Mouse (Mus musculus) inflammation-experienced regulatory T-cells, adult 6 months (primary cell): ENCODE results near the gene Mllt11. TPM values are rescaled to one million over a fixed set of nuclear protein-coding genes. Genes with fewer than 3 reads are reported as not detected.

Experiments used
- ATAC-seq: one replicate; pipeline ENCODE4 v1.8.0; 2017
- polyA plus RNA-seq, 3 experiments: library from polyadenylated mRNA; unstranded; fragments of 100-300 nt; shearing (Covaris generic); gene quantifications; one replicate each; pipeline ENCODE4 v1.2.1; 2017

Mllt11 gene
- polyA plus RNA-seq, 3 experiments from 2014 or later = 17.5 to 21.6 (median 18.8) TPM

DNA sequence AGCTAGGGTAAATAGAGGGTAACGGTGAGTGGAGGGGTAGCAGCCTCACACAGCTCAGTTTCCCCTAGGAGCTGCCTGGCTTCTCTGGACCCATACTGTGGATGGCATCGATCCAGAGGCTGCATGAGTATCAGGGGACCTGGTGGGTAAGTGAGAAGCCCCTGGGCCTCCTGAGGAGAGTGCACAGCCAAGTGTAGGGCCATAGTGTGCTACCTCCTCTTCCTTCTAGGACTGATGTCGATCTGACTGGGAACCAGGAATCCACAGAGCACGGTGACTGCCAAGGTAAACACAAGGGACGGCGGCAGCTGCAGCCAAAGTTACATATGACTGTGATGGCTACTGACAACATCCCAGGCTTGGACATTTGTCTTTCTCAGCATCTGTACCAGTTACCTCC, 60.9 kb downstream of the Mllt11 start:
- no peak for ATAC-seq

DNA sequence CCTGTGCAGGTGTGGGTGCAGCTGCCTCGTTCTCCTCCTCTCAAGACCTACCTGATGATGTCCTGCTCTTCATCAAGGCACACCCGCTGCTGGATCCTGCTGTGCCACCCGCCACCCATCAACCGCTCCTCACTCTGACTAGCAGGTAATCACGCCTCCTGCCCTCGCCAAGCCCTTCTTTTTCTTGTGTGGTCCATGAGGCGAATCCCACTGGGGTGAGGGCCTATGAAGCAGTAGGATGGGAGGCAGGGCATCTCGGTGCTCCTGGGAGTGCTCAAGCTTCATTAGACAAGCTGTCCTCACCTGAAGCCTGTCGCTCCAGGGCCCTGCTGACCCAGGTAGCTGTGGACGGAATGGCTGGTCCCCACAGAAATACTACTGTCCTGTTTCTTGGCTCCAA, 62.0 kb downstream of the Mllt11 start:
- no peak for ATAC-seq

Other genes starting within 250 kb of the Mllt11 start
- 10 to 100 TPM; 12.2 to 16.5 (median 12.4) TPM for gene Zfp687, start 216.7 kb downstream of the Mllt11 start, polyA plus RNA-seq
- gene Psmd4, start 189.6 kb downstream of the Mllt11 start, polyA plus RNA-seq = 100 to 1,000 TPM; 175 to 191 (median 181) TPM
- 10 to 100 TPM; 16.7 to 22.4 (median 17.6) TPM for gene Pip5k1a, start 125.2 kb downstream of the Mllt11 start, polyA plus RNA-seq
- gene Vps72, start 121.1 kb downstream of the Mllt11 start, polyA plus RNA-seq = 10 to 100 TPM; 64.0 to 70.0 (median 66.7) TPM
- gene Tmod4, start 107.7 kb downstream of the Mllt11 start, polyA plus RNA-seq = 1 to 10 TPM; 1.8 to 2.5 (median 2.1) TPM
- gene Scnm1, start 98.2 kb downstream of the Mllt11 start, polyA plus RNA-seq = 100 to 1,000 TPM in 2 of 3 experiments, 10 to 100 TPM in 1; 81.4 to 113 (median 106) TPM
- 10 to 100 TPM; 14.6 to 32.0 (median 30.8) TPM for gene Lysmd1, start 98.1 kb downstream of the Mllt11 start, polyA plus RNA-seq
- gene Tnfaip8l2, start 89.8 kb downstream of the Mllt11 start, polyA plus RNA-seq = 100 to 1,000 TPM; 180 to 236 (median 220) TPM
- gene Sema6c, start 71.7 kb downstream of the Mllt11 start, polyA plus RNA-seq = under 1 TPM in 1 of 3 experiments, not detected in 2; 0.16 TPM
- 10 to 100 TPM; 28.0 to 52.1 (median 31.8) TPM for gene Gabpb2, start 14.3 kb downstream of the Mllt11 start, polyA plus RNA-seq
- gene Cdc42se1, start 3.4 kb downstream of the Mllt11 start, polyA plus RNA-seq = 100 to 1,000 TPM; 179 to 293 (median 202) TPM
- under 1 TPM; 0.49 to 0.94 (median 0.85) TPM for gene Gm128, start 9.4 kb upstream of the Mllt11 start, polyA plus RNA-seq
- gene Bnipl, start 19.0 kb upstream of the Mllt11 start, polyA plus RNA-seq = under 1 TPM in 1 of 3 experiments, not detected in 2; 0.52 TPM
- 10 to 100 TPM; 17.8 to 18.5 (median 18.3) TPM for gene Mindy1, start 49.2 kb upstream of the Mllt11 start, polyA plus RNA-seq
- gene Prune1, start 49.9 kb upstream of the Mllt11 start, polyA plus RNA-seq = 10 to 100 TPM in 1 of 3 experiments, 1 to 10 TPM in 2; 7.5 to 11.0 (median 8.8) TPM
- under 1 TPM; 0.64 to 0.92 (median 0.91) TPM for gene Anxa9, start 75.0 kb upstream of the Mllt11 start, polyA plus RNA-seq
- 100 to 1,000 TPM; 151 to 215 (median 154) TPM for gene Cers2, start 82.6 kb upstream of the Mllt11 start, polyA plus RNA-seq
- gene Setdb1, start 125.0 kb upstream of the Mllt11 start, polyA plus RNA-seq = 10 to 100 TPM; 16.9 to 24.2 (median 18.5) TPM
- not detected for gene 4930558C23Rik, start 170.7 kb upstream of the Mllt11 start, polyA plus RNA-seq
- 10 to 100 TPM; 33.1 to 43.5 (median 36.8) TPM for gene Arnt, start 202.2 kb upstream of the Mllt11 start, polyA plus RNA-seq